Mouse (Mus musculus) liver, adult 2 months (tissue): ENCODE results near the gene H2-T24.
"Not testable (repeated sequence)": the region's sequence is repeated elsewhere in the genome, so short reads cannot be mapped to it uniquely, and the experiment has no call there.

ENCODE experiments used
- CTCF ChIP-seq: fragments of 200-500 bp; IDR thresholded peaks from 2 replicates; pipeline ENCODE4 v1.5.1; 2011; ENCODE audit warnings: low read depth, low read length, control low read depth
- POLR2A ChIP-seq: fragments of 200-500 bp; IDR thresholded peaks from 2 replicates; pipeline ENCODE4 v1.6.1; 2011; ENCODE audit warnings: low read length, control low read depth; ENCODE audit not compliant: insufficient read depth; ENCODE audit errors: extremely low read depth

- TF ChIP-seq POLR2A, CTCF: not testable (repeated sequence)
Measured at GRCm38 (mm10) chr17:36030703-36031582, 10.6 kb upstream of the H2-T24 start.
